ENCODE assay signal across 12 mouse cellular contexts in genomic region chr9:64029908-64030631, GRCm38 (mm10). TPM values are rescaled to one million over a fixed set of nuclear protein-coding genes. Genes with fewer than 3 reads are reported as not detected.
DNase-seq lines count a peak whose midpoint lies in the region; ATAC-seq lines count a peak whose summit lies in the region.
"Had no signal": no experiment of that assay in that cellular context is flagged by ENCODE, and none has a peak within 500 bp of the region (broad histone marks: within the 10 kb centered on the region; RNA-seq: fewer than 3 reads in every experiment).

No protein-coding gene starts in this region.

- 0 out of 2 replicates have a peak, but pooled peaks have one; percentile 65 for ATAC-seq in heart, embryonic 16.5 days (replicated peaks; ENCODE audit: extremely low read depth, insufficient read depth, low FRiP score)
- peak; percentile 68; the same call in 1 of the 2 replicates for ATAC-seq in lung, embryonic 16.5 days (ENCODE audit: low read depth)

- H3K27me3 ChIP-seq in heart, embryonic 16.5 days (ENCODE audit: control insufficient read depth, insufficient read depth, low read length), result no peaks in the 10 kb centered on the region
- H3K27me3 ChIP-seq in lung, embryonic 16.5 days (ENCODE audit: control insufficient read depth, insufficient read depth, low read depth, low read length), result no peaks in the 10 kb centered on the region
- H3K27me3 ChIP-seq: neural tube, embryonic 12.5 days had no signal

- no peak overlapping the region for H3K9ac ChIP-seq in heart, embryonic 16.5 days (ENCODE audit: low read length)
- H3K9ac ChIP-seq in lung, embryonic 16.5 days (ENCODE audit: low read length), result no peak overlapping the region
- H3K9ac ChIP-seq: neural tube, embryonic 12.5 days had no signal

- peak; percentile 92 for DNase-seq in heart, adult 11 months
- no peak for DNase-seq in heart, postnatal 36 days
- DNase-seq in 416B (ENCODE audit: low read depth), result peak; percentile 69
- no peak for DNase-seq in embryo, embryonic 11 days
- no peak for DNase-seq in right cerebral cortex, postnatal 10 days (ENCODE audit: low spot score in 2 of 2)
- no peak for DNase-seq in right cerebral cortex, postnatal 4 days
- DNase-seq: kidney, postnatal 10 days; right cerebral cortex, postnatal 14 days had no signal

- no peak overlapping the region for H3K4me3 ChIP-seq in heart, embryonic 16.5 days (ENCODE audit: low read length)
- no peak overlapping the region for H3K4me3 ChIP-seq in lung, embryonic 16.5 days (ENCODE audit: low read length)
- H3K4me3 ChIP-seq: erythroblast, embryonic 14.5 days; neural tube, embryonic 12.5 days had no signal

- intact Hi-C loops in heart, postnatal 36 days (cut with DNase I), result loop anchor here (5.0 to 10.0 kb wide), 2 partner anchors 32 to 425 kb away; partner anchors contain the start of genes Aagab and Iqch

- H3K4me2 ChIP-seq in heart, embryonic 16.5 days (ENCODE audit: low read depth, low read length), result no peak overlapping the region
- H3K4me2 ChIP-seq in lung, embryonic 16.5 days (ENCODE audit: low read depth, low read length), result no peak overlapping the region
- H3K4me2 ChIP-seq: neural tube, embryonic 12.5 days had no signal

- peak overlapping the region; percentile 37 for H3K27ac ChIP-seq in heart, embryonic 16.5 days (ENCODE audit: low read length)
- peak overlapping the region; percentile 56 for H3K27ac ChIP-seq in lung, embryonic 16.5 days (ENCODE audit: low read length)
- H3K27ac ChIP-seq: neural tube, embryonic 12.5 days had no signal

- no peaks in the 10 kb centered on the region for H3K36me3 ChIP-seq in heart, embryonic 16.5 days (ENCODE audit: control insufficient read depth, insufficient read depth)
- no peaks in the 10 kb centered on the region for H3K36me3 ChIP-seq in lung, embryonic 16.5 days (ENCODE audit: control insufficient read depth, insufficient read depth, low read length)
- H3K36me3 ChIP-seq: neural tube, embryonic 12.5 days had no signal

- H3K4me1 ChIP-seq in heart, embryonic 16.5 days (ENCODE audit: control insufficient read depth, insufficient read depth, low read length), result peaks cover 5% of the 10 kb centered on the region
- peaks cover 1% of the 10 kb centered on the region; the same call in 1 of the 2 replicates for H3K4me1 ChIP-seq in lung, embryonic 16.5 days (replicated peaks; ENCODE audit: control insufficient read depth, insufficient read depth, low read length)
- H3K4me1 ChIP-seq: neural tube, embryonic 12.5 days had no signal

- H3K9me3 ChIP-seq in heart, embryonic 16.5 days (replicated peaks; ENCODE audit: control insufficient read depth, low read length), result no peaks in the 10 kb centered on the region
- no peaks in the 10 kb centered on the region for H3K9me3 ChIP-seq in lung, embryonic 16.5 days (ENCODE audit: control insufficient read depth, low read length)
- H3K9me3 ChIP-seq: neural tube, embryonic 12.5 days had no signal

- 65% methylated on average over 6 of the region's 6 CpGs for WGBS in heart, embryonic 16.5 days
- WGBS in lung, embryonic 16.5 days, result 55% methylated on average over 6 of the region's 6 CpGs

RNA-seq across cellular contexts. Expression of gene Smad6, which starts 8.2 kb away (rescaled TPM):
- 10 to 100 TPM; 11.4 to 16.3 TPM for total RNA-seq in heart, postnatal 36 days (2021)
- 12.8 and 13.7 TPM in 2 replicates for polyA plus RNA-seq in heart, embryonic 16.5 days (2015; fragmentation: Nextera tagmentation; extraction: Ambion mirVana)
- 6.8 and 8.6 TPM in 2 replicates for polyA plus RNA-seq in lung, embryonic 16.5 days (2015; fragmentation: Nextera tagmentation; extraction: Ambion mirVana)

Comparison
In these comparisons a context has a peak if more than half of its experiments do, and no peak if none do; other contexts are left out.
1. DNase-seq: peak in heart, adult 11 months (single experiment) and 416B (single experiment); none in heart, postnatal 36 days (0 of 2), embryo, embryonic 11 days (single experiment), right cerebral cortex, postnatal 10 days (0 of 2) and right cerebral cortex, postnatal 4 days (single experiment).